Mouse (Mus musculus) liver, adult 2 months (tissue): Measurements from ENCODE around the gene Tenm3. TPM values are rescaled to one million over a fixed set of nuclear protein-coding genes. Genes with fewer than 3 reads are reported as not detected.
A peak's percentile ranks its signal among the peaks of the same experiment; 100 is the strongest.

Experiments used
- DNase-seq: peaks from one replicate; pipeline ENCODE4 v3.0.0-alpha.2; 2011; ENCODE audit warnings: low read depth, low spot score; ENCODE audit errors: extremely low read depth
- H3K27ac ChIP-seq: fragments of 200-500 bp; replicated peaks from 2 replicates; pipeline ENCODE4 v1.5.1; 2012; ENCODE audit warnings: low read depth, mild to moderate bottlenecking, control low read depth, inconsistent platforms, low read length; ENCODE audit not compliant: insufficient read depth
- H3K27me3 ChIP-seq: fragments of 200-500 bp; 2 replicates; pipeline ENCODE4 v1.6.1; 2012; ENCODE audit warnings: mild to moderate bottlenecking, moderate library complexity, low read length, inconsistent platforms; ENCODE audit not compliant: control insufficient read depth, insufficient read depth
- H3K36me3 ChIP-seq: fragments of 200-500 bp; 2 replicates; pipeline ENCODE4 v1.6.1; 2012; ENCODE audit warnings: low read length, inconsistent platforms; ENCODE audit not compliant: control insufficient read depth, insufficient read depth
- H3K4me1 ChIP-seq: fragments of 200-500 bp; 2 replicates; pipeline ENCODE4 v1.6.1; 2011; ENCODE audit warnings: low read length; ENCODE audit not compliant: control insufficient read depth, insufficient read depth
- H3K4me3 ChIP-seq: fragments of 200-500 bp; 2 replicates; pipeline ENCODE4 v1.5.1; 2011; ENCODE audit warnings: low read depth, mild to moderate bottlenecking, control low read depth, low read length, moderate library complexity; ENCODE audit not compliant: insufficient read depth
- H3K79me2 ChIP-seq: fragments of 200-500 bp; 2 replicates; pipeline ENCODE4 v1.6.1; 2012; ENCODE audit warnings: inconsistent platforms, mild to moderate bottlenecking, low read length, moderate library complexity; ENCODE audit not compliant: control insufficient read depth, insufficient read depth
- H3K9ac ChIP-seq: fragments of 200-500 bp; 2 replicates; pipeline ENCODE4 v1.6.1; 2012; ENCODE audit warnings: low read depth, mild to moderate bottlenecking, control low read depth, inconsistent platforms, low read length
- CTCF ChIP-seq: fragments of 200-500 bp; IDR thresholded peaks from 2 replicates; pipeline ENCODE4 v1.5.1; 2011; ENCODE audit warnings: low read depth, low read length, control low read depth
- POLR2A ChIP-seq: fragments of 200-500 bp; IDR thresholded peaks from 2 replicates; pipeline ENCODE4 v1.6.1; 2011; ENCODE audit warnings: low read length, control low read depth; ENCODE audit not compliant: insufficient read depth; ENCODE audit errors: extremely low read depth
- WGBS: fragments of 180-500 bp; shearing (Covaris S2); methylation state at CpG from one replicate; pipeline ENCODE4 v1.1.7; 2018; 5-methylcytosine and 5-hydroxymethylcytosine counted together
- polyA plus RNA-seq: library from polyadenylated mRNA; depleted of rRNA; stranded (reverse); fragments of >200 nt; gene quantifications from 2 replicates; pipeline ENCODE4 v1.2.3, GENCODE M21; 2012
- total RNA-seq: library from RNA; depleted of rRNA; stranded (reverse); fragments of >200 nt; gene quantifications from 2 replicates; pipeline ENCODE4 v1.2.3, GENCODE M21; 2014

The Tenm3 gene
- total and polyA plus RNA-seq, 2 experiments = 5.3 to 12.5 TPM

GRCm38 (mm10) chr8:48551370-48551769 lies 292.4 kb downstream of the Tenm3 start:
- H3K9ac ChIP-seq = no peak overlapping the region
- H3K4me1 ChIP-seq = peaks cover 2% of the 10 kb centered on the region; the same call in 1 of the 2 replicates
- DNase-seq = peak; percentile 54
- WGBS = 28% methylated on average over 5 of the region's 5 CpGs
- no peak overlapping the region for H3K27ac ChIP-seq
- H3K4me3 ChIP-seq = no peak overlapping the region
- no peaks in the 10 kb centered on the region for H3K27me3 ChIP-seq
- no peaks in the 10 kb centered on the region for H3K36me3 ChIP-seq
- TF ChIP-seq POLR2A = no peak
- no peak for TF ChIP-seq CTCF
- H3K79me2 ChIP-seq = no peaks in the 10 kb centered on the region; the same call in 1 of the 2 replicates

GRCm38 (mm10) chr8:48548908-48549307 lies 294.8 kb downstream of the Tenm3 start:
- Histone ChIP-seq H3K4me3 (no peak overlapping the region), H3K27ac (no peak overlapping the region), H3K79me2 (no peaks in the 10 kb centered on the region; the same call in 1 of the 2 replicates), H3K4me1 (peaks cover 9% of the 10 kb centered on the region), H3K9ac (no peak overlapping the region), H3K27me3 (no peaks in the 10 kb centered on the region), H3K36me3 (no peaks in the 10 kb centered on the region)
- TF ChIP-seq CTCF (no peak), POLR2A (no peak)
- no peak for DNase-seq
- 95% methylated on average over 9 of the region's 9 CpGs for WGBS

GRCm38 (mm10) chr8:48545631-48546030 lies 298.1 kb downstream of the Tenm3 start:
- peak overlapping the region; percentile 56; the same call in 1 of the 2 replicates for H3K27ac ChIP-seq
- TF ChIP-seq POLR2A (no peak), CTCF (no peak)
- H3K4me1 ChIP-seq = peaks cover 11% of the 10 kb centered on the region
- no peaks in the 10 kb centered on the region; the same call in 1 of the 2 replicates for H3K79me2 ChIP-seq
- H3K9ac ChIP-seq = no peak overlapping the region
- H3K36me3 ChIP-seq = no peaks in the 10 kb centered on the region
- H3K4me3 ChIP-seq = no peak overlapping the region
- peak; percentile 96 for DNase-seq
- WGBS = 12% methylated on average over 5 of the region's 5 CpGs
- no peaks in the 10 kb centered on the region for H3K27me3 ChIP-seq

GRCm38 (mm10) chr8:48544840-48545239 lies 298.9 kb downstream of the Tenm3 start:
- 70% methylated on average over 7 of the region's 7 CpGs for WGBS
- Histone ChIP-seq H3K4me3 (no peak overlapping the region), H3K4me1 (peaks cover 11% of the 10 kb centered on the region), H3K79me2 (no peaks in the 10 kb centered on the region), H3K36me3 (no peaks in the 10 kb centered on the region), H3K9ac (no peak overlapping the region), H3K27ac (no peak overlapping the region), H3K27me3 (no peaks in the 10 kb centered on the region)
- no peak for DNase-seq
- no peak for TF ChIP-seq CTCF
- TF ChIP-seq POLR2A = no peak

GRCm38 (mm10) chr8:48542141-48542540 lies 301.6 kb downstream of the Tenm3 start:
- no peaks in the 10 kb centered on the region for H3K36me3 ChIP-seq
- no peaks in the 10 kb centered on the region for H3K79me2 ChIP-seq
- H3K27ac ChIP-seq = no peak overlapping the region
- peaks cover 11% of the 10 kb centered on the region for H3K4me1 ChIP-seq
- no peaks in the 10 kb centered on the region for H3K27me3 ChIP-seq
- no peak for TF ChIP-seq CTCF
- no peak for TF ChIP-seq POLR2A
- 84% methylated on average over 17 of the region's 17 CpGs for WGBS
- H3K4me3 ChIP-seq = no peak overlapping the region
- peak; percentile 48 for DNase-seq
- no peak overlapping the region for H3K9ac ChIP-seq

- Histone ChIP-seq H3K4me3 (no peak overlapping the region), H3K4me1 (peaks cover 9% of the 10 kb centered on the region), H3K9ac (no peak overlapping the region), H3K36me3 (no peaks in the 10 kb centered on the region), H3K27me3 (no peaks in the 10 kb centered on the region), H3K27ac (no peak overlapping the region), H3K79me2 (no peaks in the 10 kb centered on the region)
- 60% methylated on average over 8 of the region's 8 CpGs for WGBS
- DNase-seq = peak; percentile 45
- no peak for TF ChIP-seq POLR2A
- no peak for TF ChIP-seq CTCF
Measured at GRCm38 (mm10) chr8:48540894-48541293, 302.9 kb downstream of the Tenm3 start.
